Mouse (Mus musculus): ENCODE results near the gene Ptger4.

- no peak for TF ChIP-seq CTCF (IDR thresholded peaks at IDR 0.05; ENCODE audit: low read depth)
- TF ChIP-seq EP300 (IDR thresholded peaks at IDR 0.05; ENCODE audit: low read depth) = no peak
Measured at GRCm38 (mm10) chr15:5260183-5260582, 16.2 kb upstream of the Ptger4 start.

All from heart, postnatal 0 days (tissue).